ENCODE assay signal across 10 mouse cellular contexts in the genomic region with DNA sequence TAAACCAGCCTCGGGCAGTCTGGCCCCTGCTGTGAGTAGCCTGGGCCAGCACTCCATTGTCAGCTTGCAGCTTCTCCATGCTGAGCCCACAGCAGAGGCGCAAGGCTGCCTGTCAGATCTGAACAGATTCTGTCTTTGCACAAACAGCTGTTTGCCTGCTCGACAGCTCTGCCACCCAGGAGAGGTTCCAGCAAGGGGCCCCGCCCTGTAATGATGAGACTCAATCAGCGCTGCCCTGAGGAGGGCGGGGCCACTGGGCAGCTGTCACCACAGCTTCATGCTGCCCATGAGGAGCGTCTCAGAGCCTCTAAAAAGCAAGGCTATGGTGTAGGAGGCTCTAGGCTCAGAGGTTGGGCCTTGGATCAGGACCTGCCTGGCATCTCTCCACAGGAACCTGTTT. TPM values are rescaled to one million over a fixed set of nuclear protein-coding genes. Genes with fewer than 3 reads are reported as not detected.
DNase-seq lines count a peak whose midpoint lies in the region; ATAC-seq and TF ChIP-seq lines count a peak whose summit lies in the region.
"Had no signal": no experiment of that assay in that cellular context is flagged by ENCODE, and none has a peak within 500 bp of the region (broad histone marks: within the 10 kb centered on the region; RNA-seq: fewer than 3 reads in every experiment).

No protein-coding gene starts in this region.

- no peak overlapping the region for H3K9ac ChIP-seq in kidney, embryonic 14.5 days (ENCODE audit: low read depth, low read length)
- H3K9ac ChIP-seq: liver, embryonic 13.5 days had no signal

- peaks cover 41% of the 10 kb centered on the region for H3K4me1 ChIP-seq in kidney, embryonic 14.5 days (ENCODE audit: control insufficient read depth, insufficient read depth, low read length)

- H3K27ac ChIP-seq in kidney, embryonic 14.5 days (ENCODE audit: low read depth, low read length), result no peak overlapping the region
- H3K27ac ChIP-seq in gastrocnemius, adult 2 months, result peak overlapping the region; percentile 77
- H3K27ac ChIP-seq: liver, embryonic 13.5 days had no signal

- H3K36me3 ChIP-seq in kidney, embryonic 14.5 days (ENCODE audit: control insufficient read depth, insufficient read depth, low read length), result no peaks in the 10 kb centered on the region
- H3K36me3 ChIP-seq: liver, embryonic 13.5 days had no signal

- no peak for DNase-seq in kidney, postnatal 36 days
- peak; percentile 83 for DNase-seq in MN1 (ENCODE audit: low spot score)
- peak; percentile 89 for DNase-seq in gastrocnemius, adult 2 months
- DNase-seq in lung, postnatal 10 days, result peak; percentile 50
- DNase-seq in kidney, adult 8-10 months, result no peak
- DNase-seq: liver, embryonic 13.5 days had no signal

- H3K4me2 ChIP-seq in kidney, embryonic 14.5 days (replicated peaks; ENCODE audit: low read depth, low read length), result no peak overlapping the region
- H3K4me2 ChIP-seq: liver, embryonic 13.5 days had no signal

- intact Hi-C loops in gastrocnemius, adult 2 months (cut with DNase I), result no loop called here

- no peak for TF ChIP-seq CTCF in gastrocnemius, adult 2 months (IDR thresholded peaks at IDR 0.05)

- no peaks in the 10 kb centered on the region for H3K9me3 ChIP-seq in kidney, embryonic 14.5 days (ENCODE audit: control insufficient read depth, low read length)
- H3K9me3 ChIP-seq: liver, embryonic 13.5 days had no signal

- peaks cover 4% of the 10 kb centered on the region; the same call in 1 of the 2 replicates for H3K27me3 ChIP-seq in kidney, embryonic 14.5 days (ENCODE audit: control insufficient read depth, insufficient read depth, low read length)

- peak; percentile 13; the same call in 1 of the 2 replicates for ATAC-seq in kidney, embryonic 14.5 days (ENCODE audit: low FRiP score, low TSS enrichment)
- ATAC-seq in megakaryocyte, adult 5-6 weeks (ENCODE audit: poor library complexity, severe bottlenecking), result no peak
- ATAC-seq in cerebellum, adult (ENCODE audit: insufficient number of reproducible peaks, low FRiP score, low TSS enrichment), result no peak

- H3K4me3 ChIP-seq in kidney, embryonic 14.5 days (ENCODE audit: low read length), result no peak overlapping the region
- H3K4me3 ChIP-seq in gastrocnemius, adult 2 months, result no peak overlapping the region
- H3K4me3 ChIP-seq: liver, embryonic 13.5 days had no signal

- WGBS in kidney, embryonic 14.5 days, result 32% methylated on average over 7 of the region's 7 CpGs

RNA-seq across cellular contexts. Expression of a gene that starts 47.7 kb away (rescaled TPM):
- polyA plus RNA-seq in kidney, embryonic 14.5 days (2014; fragmentation: Nextera tagmentation; extraction: Ambion mirVana), result 3.0 and 5.5 TPM in 2 replicates
- under 1 TPM; 0.53 to 0.54 TPM for total RNA-seq in gastrocnemius, adult 2 months (2021)
- total RNA-seq in megakaryocyte, adult 5-6 weeks (2015), result not detected in 2 replicates
- total RNA-seq in megakaryocyte, adult 5-6 weeks (2017), result not detected in 2 replicates
- total RNA-seq: MEL had no signal

RNA-seq across cellular contexts. Expression of a gene that starts 52.9 kb away (rescaled TPM):
- polyA plus RNA-seq in kidney, embryonic 14.5 days (2014; fragmentation: Nextera tagmentation; extraction: Ambion mirVana), result 237 and 255 TPM in 2 replicates
- 10 to 100 TPM; 45.0 to 50.3 TPM for total RNA-seq in gastrocnemius, adult 2 months (2021)
- 33.6 and 40.7 TPM in 2 replicates for total RNA-seq in megakaryocyte, adult 5-6 weeks (2015)
- 76.2 and 81.8 TPM in 2 replicates for total RNA-seq in megakaryocyte, adult 5-6 weeks (2017)

Comparison
In these comparisons a context has a peak if more than half of its experiments do, and no peak if none do; other contexts are left out.
1. DNase-seq: peak in MN1 (single experiment), gastrocnemius, adult 2 months (single experiment) and lung, postnatal 10 days (single experiment); none in kidney, postnatal 36 days (0 of 2) and kidney, adult 8-10 months (0 of 2).